Mouse (Mus musculus) neural tube, embryonic 12.5 days (tissue): Measurements from ENCODE around the gene Ntrk3. TPM values are rescaled to one million over a fixed set of nuclear protein-coding genes. Genes with fewer than 3 reads are reported as not detected.

Experiments used
- ATAC-seq: fragments of 200-750 bp; cut with Nextera tagmentation; 2 replicates; pipeline ENCODE4 v1.8.0; 2017; ENCODE audit warnings: low read depth, mild to moderate bottlenecking, moderate TSS enrichment, moderate library complexity; ENCODE audit not compliant: low FRiP score
- H3K27ac ChIP-seq: fragments of 300-500 bp; sonication (generic); 2 replicates; pipeline ENCODE4 v1.5.1; 2016
- H3K27me3 ChIP-seq: fragments of 300-500 bp; sonication (generic); replicated peaks from 2 replicates; pipeline ENCODE4 v1.6.1; 2016; ENCODE audit warnings: mild to moderate bottlenecking
- H3K36me3 ChIP-seq: fragments of 300-500 bp; sonication (generic); 2 replicates; pipeline ENCODE4 v1.6.1; 2016; ENCODE audit warnings: mild to moderate bottlenecking
- H3K4me1 ChIP-seq: fragments of 300-500 bp; sonication (generic); 2 replicates; pipeline ENCODE4 v1.6.1; 2016
- H3K4me2 ChIP-seq: fragments of 300-500 bp; sonication (generic); replicated peaks from 2 replicates; pipeline ENCODE4 v1.6.1; 2016; ENCODE audit warnings: mild to moderate bottlenecking
- H3K4me3 ChIP-seq: fragments of 300-500 bp; sonication (generic); 2 replicates; pipeline ENCODE4 v1.5.1; 2016
- H3K9ac ChIP-seq: fragments of 300-500 bp; sonication (generic); 2 replicates; pipeline ENCODE4 v1.6.1; 2016; ENCODE audit warnings: mild to moderate bottlenecking
- H3K9me3 ChIP-seq: fragments of 300-500 bp; sonication (generic); 2 replicates; pipeline ENCODE4 v1.6.1; 2016; ENCODE audit warnings: mild to moderate bottlenecking
- WGBS: fragments of 180-500 bp; shearing (Covaris S2); methylation state at CpG from one replicate; pipeline ENCODE4 v1.1.7; 2016; 5-methylcytosine and 5-hydroxymethylcytosine counted together
- polyA plus RNA-seq: library from polyadenylated mRNA; unstranded; fragments of >200 nt; fragmentation: Nextera tagmentation; extraction: Ambion mirVana; gene quantifications from 2 replicates; pipeline ENCODE4 v1.2.1, GENCODE M21; 2016

The Ntrk3 gene
- polyA plus RNA-seq, 1 experiment from 2014 or later: 17.6 TPM

GRCm38 (mm10) chr7:78388101-78388500, 349.7 kb downstream of the Ntrk3 start:
- no peak overlapping the region for H3K27ac ChIP-seq
- no peaks in the 10 kb centered on the region for H3K4me1 ChIP-seq
- H3K4me2 ChIP-seq: no peak overlapping the region
- ATAC-seq: no peak
- no peaks in the 10 kb centered on the region for H3K27me3 ChIP-seq
- no peaks in the 10 kb centered on the region for H3K9me3 ChIP-seq
- no peak overlapping the region for H3K4me3 ChIP-seq
- no peak overlapping the region for H3K9ac ChIP-seq
- H3K36me3 ChIP-seq: no peaks in the 10 kb centered on the region
- 84% methylated on average over 5 of the region's 5 CpGs for WGBS

DNA sequence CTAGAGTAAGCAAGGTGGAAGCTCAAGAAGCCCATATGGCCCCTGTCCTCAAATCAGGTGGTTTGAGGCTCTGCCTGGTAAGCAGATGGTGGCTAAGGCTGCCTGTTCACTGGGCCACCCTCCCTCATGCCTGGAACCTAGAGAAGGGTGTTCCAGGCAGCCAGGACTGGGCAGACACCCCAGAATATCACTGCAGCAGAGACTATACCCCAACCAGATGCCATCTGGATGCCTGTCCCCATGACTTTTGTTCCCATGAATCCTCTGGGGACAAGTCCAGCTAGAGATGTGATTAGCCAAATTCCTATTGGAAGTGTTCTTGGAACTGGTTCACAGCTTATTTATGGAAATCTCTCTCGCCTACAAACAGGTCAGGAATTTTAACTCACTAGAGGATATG, 351.8 kb downstream of the Ntrk3 start:
- ATAC-seq: no peak
- Histone ChIP-seq H3K9me3 (no peaks in the 10 kb centered on the region), H3K9ac (no peak overlapping the region), H3K36me3 (no peaks in the 10 kb centered on the region), H3K4me1 (no peaks in the 10 kb centered on the region), H3K4me3 (no peak overlapping the region), H3K27ac (no peak overlapping the region), H3K4me2 (no peak overlapping the region), H3K27me3 (no peaks in the 10 kb centered on the region)
- 82% methylated on average over 1 of the region's 1 CpGs for WGBS

DNA sequence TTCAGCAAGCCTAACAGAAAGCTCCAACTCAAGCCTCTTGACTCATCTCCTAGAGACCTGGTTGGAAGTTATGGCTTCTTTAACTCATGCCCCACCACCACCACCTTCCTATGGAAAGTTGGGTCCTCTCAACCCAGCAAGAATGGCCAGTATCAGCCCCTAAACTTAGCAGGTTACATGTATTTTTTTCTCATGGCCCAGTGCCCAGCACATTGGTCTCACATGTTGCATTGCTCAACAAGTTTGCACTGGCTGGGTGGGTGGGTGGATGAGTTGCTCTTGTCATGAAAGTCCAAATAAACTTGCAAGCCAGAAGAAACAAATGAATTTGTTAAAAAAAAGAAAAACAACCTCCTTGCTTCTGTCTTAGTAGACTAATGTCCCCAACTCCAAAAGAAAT, 353.7 kb downstream of the Ntrk3 start:
- no peak overlapping the region for H3K4me3 ChIP-seq
- no peak for ATAC-seq
- no peaks in the 10 kb centered on the region for H3K36me3 ChIP-seq
- H3K27me3 ChIP-seq: no peaks in the 10 kb centered on the region
- no peaks in the 10 kb centered on the region for H3K9me3 ChIP-seq
- H3K27ac ChIP-seq: no peak overlapping the region
- no peaks in the 10 kb centered on the region for H3K4me1 ChIP-seq
- H3K9ac ChIP-seq: no peak overlapping the region
- H3K4me2 ChIP-seq: no peak overlapping the region

DNA sequence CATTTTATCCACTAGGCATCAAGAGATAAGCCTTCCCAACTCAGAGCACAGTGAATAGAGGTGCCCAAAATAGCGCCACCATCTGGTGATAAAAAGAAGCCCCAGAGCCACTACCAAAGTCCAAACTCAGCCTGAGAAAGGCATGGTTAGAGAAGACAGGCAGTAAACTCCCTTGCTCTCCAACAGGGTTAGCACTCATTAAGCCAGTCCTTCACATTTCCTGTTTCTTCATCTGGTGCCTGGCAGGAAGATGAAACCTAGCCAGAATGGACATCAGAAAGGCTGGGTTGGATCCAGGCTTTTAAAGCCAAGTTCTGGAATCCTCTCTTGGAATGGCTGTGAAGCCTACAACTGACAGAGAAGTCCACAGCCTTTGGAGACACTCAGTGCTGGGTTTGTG, 355.7 kb downstream of the Ntrk3 start:
- Histone ChIP-seq H3K27me3 (no peaks in the 10 kb centered on the region), H3K4me1 (no peaks in the 10 kb centered on the region), H3K4me2 (no peak overlapping the region), H3K27ac (no peak overlapping the region), H3K9ac (no peak overlapping the region), H3K4me3 (no peak overlapping the region), H3K9me3 (no peaks in the 10 kb centered on the region), H3K36me3 (no peaks in the 10 kb centered on the region)
- no peak for ATAC-seq
- 42% methylated on average over 1 of the region's 1 CpGs for WGBS

GRCm38 (mm10) chr7:78379784-78380183, 358.0 kb downstream of the Ntrk3 start:
- no peak overlapping the region for H3K4me2 ChIP-seq
- no peaks in the 10 kb centered on the region for H3K9me3 ChIP-seq
- H3K36me3 ChIP-seq: no peaks in the 10 kb centered on the region
- no peak for ATAC-seq
- no peak overlapping the region for H3K9ac ChIP-seq
- H3K27me3 ChIP-seq: no peaks in the 10 kb centered on the region
- no peak overlapping the region for H3K4me3 ChIP-seq
- 93% methylated on average over 5 of the region's 5 CpGs for WGBS
- H3K4me1 ChIP-seq: no peaks in the 10 kb centered on the region
- H3K27ac ChIP-seq: no peak overlapping the region

GRCm38 (mm10) chr7:78378306-78378705, 359.5 kb downstream of the Ntrk3 start:
- H3K4me1 ChIP-seq: no peaks in the 10 kb centered on the region
- ATAC-seq: no peak
- H3K4me3 ChIP-seq: no peak overlapping the region
- H3K27me3 ChIP-seq: no peaks in the 10 kb centered on the region
- no peak overlapping the region for H3K4me2 ChIP-seq
- no peak overlapping the region for H3K27ac ChIP-seq
- H3K36me3 ChIP-seq: no peaks in the 10 kb centered on the region
- no peaks in the 10 kb centered on the region for H3K9me3 ChIP-seq
- no peak overlapping the region for H3K9ac ChIP-seq
- WGBS: 80% methylated on average over 2 of the region's 2 CpGs

DNA sequence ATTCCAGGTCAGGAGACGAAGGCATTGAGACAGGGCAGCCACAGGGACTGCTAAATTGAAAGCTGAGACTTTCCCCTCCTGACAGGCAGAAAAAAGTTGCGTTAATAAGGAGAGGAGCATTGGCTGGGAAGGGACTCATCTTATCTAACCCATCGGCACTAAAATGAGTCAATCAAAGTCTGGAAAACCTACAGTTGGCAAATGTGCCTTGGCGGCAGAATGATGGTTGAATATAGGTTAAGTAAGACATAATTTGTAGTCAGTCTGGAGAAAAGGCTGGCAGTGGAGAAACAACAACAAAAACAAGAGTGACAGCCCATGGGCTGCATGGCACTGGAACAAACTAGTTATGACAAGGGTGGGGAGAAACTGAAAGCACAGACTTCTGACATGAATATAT, 360.9 kb downstream of the Ntrk3 start:
- 81% methylated on average over 4 of the region's 4 CpGs for WGBS

DNA sequence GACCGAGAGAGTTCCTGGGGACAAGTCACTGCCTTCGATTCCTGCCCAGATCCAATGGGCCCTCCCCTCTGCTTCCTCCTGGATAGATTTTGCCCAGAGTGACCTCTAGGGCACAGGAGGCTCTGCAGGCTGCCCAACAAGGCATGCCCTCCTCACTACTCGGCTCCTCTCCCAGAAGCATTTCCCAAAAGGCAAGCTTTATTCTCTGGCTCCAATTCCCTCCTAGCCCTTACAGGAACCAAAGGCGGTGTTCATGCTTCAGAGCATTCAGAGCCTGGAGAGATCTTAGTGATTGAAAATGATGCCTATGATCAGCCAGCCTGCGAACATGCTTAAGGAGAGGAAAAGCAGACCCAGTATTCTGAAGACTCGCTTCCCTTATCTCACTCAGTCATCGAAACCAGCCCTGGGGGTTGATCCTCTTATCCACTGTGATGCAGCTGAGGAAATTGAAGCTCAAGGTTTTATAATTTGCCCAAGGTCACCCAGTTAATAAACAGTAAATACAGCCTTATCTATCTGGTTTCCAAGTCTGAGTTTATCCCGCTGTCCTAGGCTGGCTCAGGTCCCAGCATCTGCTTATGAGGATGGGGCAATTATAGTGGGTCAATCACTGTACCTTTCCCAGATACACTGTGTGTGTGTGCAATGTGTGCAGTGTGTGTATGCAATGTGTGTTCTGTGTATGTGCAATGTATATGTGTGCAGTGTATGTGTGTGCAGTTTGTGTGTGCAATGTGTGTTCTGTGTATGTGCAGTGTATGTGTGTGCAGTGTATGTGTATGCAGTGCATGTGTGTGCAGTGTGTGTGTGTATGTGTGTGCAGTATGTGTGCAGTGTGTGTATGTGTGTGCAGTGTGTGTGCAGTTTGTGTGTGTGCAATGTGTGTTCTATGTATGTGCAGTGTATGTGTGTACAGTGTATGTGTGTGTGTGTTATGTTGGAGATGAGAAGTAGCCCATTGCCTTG, 376.2 kb downstream of the Ntrk3 start:
- WGBS: 81% methylated on average over 8 of the region's 8 CpGs
- no peaks in the 10 kb centered on the region; the same call in 1 of the 2 replicates for H3K4me1 ChIP-seq
- no peaks in the 10 kb centered on the region for H3K9me3 ChIP-seq
- peak; percentile 15; the same call in 1 of the 2 replicates for ATAC-seq
- no peak overlapping the region for H3K4me2 ChIP-seq
- no peaks in the 10 kb centered on the region for H3K27me3 ChIP-seq
- no peaks in the 10 kb centered on the region for H3K36me3 ChIP-seq
- H3K4me3 ChIP-seq: no peak overlapping the region
- H3K27ac ChIP-seq: no peak overlapping the region
- H3K9ac ChIP-seq: no peak overlapping the region

More for the DNA sequence above, 360.9 kb downstream of the Ntrk3 start:
- Histone ChIP-seq H3K27me3 (no peaks in the 10 kb centered on the region), H3K9me3 (no peaks in the 10 kb centered on the region), H3K36me3 (no peaks in the 10 kb centered on the region), H3K4me1 (no peaks in the 10 kb centered on the region), H3K4me2 (no peak overlapping the region), H3K9ac (no peak overlapping the region), H3K27ac (no peak overlapping the region), H3K4me3 (no peak overlapping the region)
- no peak for ATAC-seq

DNA sequence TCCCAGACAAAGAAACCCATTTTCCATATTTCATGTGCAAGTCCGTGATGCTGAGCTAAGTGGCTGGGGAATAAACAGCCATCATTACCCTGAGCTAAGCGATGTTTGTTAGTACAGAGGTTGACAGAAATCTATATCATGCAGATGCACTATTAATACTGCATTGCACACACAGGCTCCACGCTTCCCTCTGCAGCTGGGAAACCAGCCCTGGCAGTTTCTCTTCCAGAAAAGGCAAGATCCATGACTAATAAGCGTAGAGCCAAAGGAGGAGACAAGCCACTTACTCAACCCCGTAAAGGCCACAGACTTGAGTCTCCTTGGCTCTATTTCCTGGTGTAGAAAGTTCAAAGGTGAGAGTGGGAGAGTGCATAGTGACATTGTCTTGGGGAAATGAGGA, 390.3 kb downstream of the Ntrk3 start:
- no peaks in the 10 kb centered on the region for H3K27me3 ChIP-seq
- H3K27ac ChIP-seq: no peak overlapping the region
- ATAC-seq: no peak
- no peaks in the 10 kb centered on the region for H3K4me1 ChIP-seq
- H3K9ac ChIP-seq: no peak overlapping the region
- H3K36me3 ChIP-seq: no peaks in the 10 kb centered on the region
- H3K9me3 ChIP-seq: no peaks in the 10 kb centered on the region
- H3K4me3 ChIP-seq: no peak overlapping the region
- 77% methylated on average over 5 of the region's 5 CpGs for WGBS
- no peak overlapping the region for H3K4me2 ChIP-seq

DNA sequence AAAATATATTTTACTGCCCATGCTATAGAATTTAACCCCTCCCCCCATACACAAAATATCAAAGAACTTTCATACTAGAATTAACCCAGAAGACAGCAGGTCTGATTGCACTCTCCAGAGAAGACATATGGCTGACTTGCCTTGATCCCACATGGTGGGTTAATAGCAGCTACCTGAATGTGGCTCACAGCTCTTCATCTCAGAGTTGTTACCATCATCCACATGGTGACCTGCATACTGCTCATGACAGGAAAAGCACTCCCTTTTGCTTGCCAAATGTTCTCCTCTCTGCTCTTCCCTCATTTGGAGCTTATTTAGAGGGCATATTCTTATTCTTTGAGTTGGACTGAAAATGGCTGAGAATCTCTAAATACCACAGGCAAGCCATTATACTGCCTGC, 404.4 kb downstream of the Ntrk3 start:
- Histone ChIP-seq H3K4me2 (no peak overlapping the region), H3K9me3 (no peaks in the 10 kb centered on the region)
- ATAC-seq: no peak

DNA sequence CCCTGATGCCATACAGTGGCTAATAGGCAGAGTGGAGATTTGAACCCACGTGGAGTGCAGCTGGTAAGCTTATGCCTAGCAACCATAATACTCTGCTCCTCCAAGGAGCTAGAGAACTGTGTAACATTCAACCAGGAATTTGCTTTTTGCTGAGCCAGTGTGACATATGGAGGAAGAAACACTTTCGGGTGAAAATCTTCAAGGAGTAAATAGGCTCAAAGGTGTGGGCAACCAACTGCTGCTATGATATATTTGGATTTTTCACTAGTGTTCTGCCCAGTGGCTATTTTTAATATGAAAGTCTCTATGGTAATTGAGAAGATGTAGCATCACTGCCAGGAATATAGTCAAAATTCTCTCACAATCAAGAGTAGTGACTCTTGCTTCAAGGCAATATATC, 409.5 kb downstream of the Ntrk3 start:
- Histone ChIP-seq H3K27me3 (no peaks in the 10 kb centered on the region), H3K4me1 (no peaks in the 10 kb centered on the region), H3K27ac (no peak overlapping the region), H3K9ac (no peak overlapping the region), H3K4me3 (no peak overlapping the region), H3K9me3 (no peaks in the 10 kb centered on the region), H3K36me3 (no peaks in the 10 kb centered on the region), H3K4me2 (no peak overlapping the region)
- 84% methylated on average over 2 of the region's 2 CpGs for WGBS
- ATAC-seq: no peak

More for the DNA sequence above, 404.4 kb downstream of the Ntrk3 start:
- H3K9ac ChIP-seq: no peak overlapping the region
- no peaks in the 10 kb centered on the region for H3K36me3 ChIP-seq
- no peak overlapping the region for H3K4me3 ChIP-seq
- peaks cover under 1% of the 10 kb centered on the region; the same call in 1 of the 2 replicates for H3K4me1 ChIP-seq
- no peaks in the 10 kb centered on the region for H3K27me3 ChIP-seq
- H3K27ac ChIP-seq: no peak overlapping the region

- H3K4me1 ChIP-seq: no peaks in the 10 kb centered on the region
- no peaks in the 10 kb centered on the region for H3K36me3 ChIP-seq
- H3K9me3 ChIP-seq: no peaks in the 10 kb centered on the region
- H3K4me2 ChIP-seq: no peak overlapping the region
- H3K27me3 ChIP-seq: no peaks in the 10 kb centered on the region
- WGBS: 78% methylated on average over 3 of the region's 3 CpGs
- no peak overlapping the region for H3K27ac ChIP-seq
- no peak overlapping the region for H3K4me3 ChIP-seq
- H3K9ac ChIP-seq: no peak overlapping the region
- ATAC-seq: no peak
Measured at GRCm38 (mm10) chr7:78326185-78326584, 411.6 kb downstream of the Ntrk3 start.

DNA sequence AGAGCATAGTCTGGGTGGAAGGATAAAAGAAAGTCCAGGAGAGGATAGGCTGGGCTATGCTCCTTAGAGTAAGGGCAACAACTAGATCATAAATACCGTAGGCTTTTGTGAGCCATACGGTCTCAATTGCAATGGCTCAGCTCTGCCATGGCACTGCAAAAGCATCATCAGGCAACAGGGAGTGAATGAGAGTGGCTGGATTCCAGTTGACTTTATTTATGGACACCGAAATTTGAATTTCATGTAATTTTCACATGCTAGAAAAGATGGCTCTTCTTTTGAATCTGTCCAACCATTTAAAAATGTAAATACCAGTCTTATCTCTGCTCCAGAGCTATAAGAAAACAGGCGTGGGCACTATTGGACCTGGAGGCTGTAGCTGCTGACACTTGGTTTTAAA, 419.2 kb downstream of the Ntrk3 start:
- no peaks in the 10 kb centered on the region for H3K9me3 ChIP-seq
- H3K27ac ChIP-seq: no peak overlapping the region
- H3K4me3 ChIP-seq: no peak overlapping the region
- no peak overlapping the region for H3K4me2 ChIP-seq
- H3K27me3 ChIP-seq: no peaks in the 10 kb centered on the region
- ATAC-seq: no peak
- no peak overlapping the region for H3K9ac ChIP-seq
- H3K4me1 ChIP-seq: no peaks in the 10 kb centered on the region
- 74% methylated on average over 4 of the region's 4 CpGs for WGBS
- H3K36me3 ChIP-seq: no peaks in the 10 kb centered on the region
